9 mouse cellular contexts compared by ENCODE assay signal in genomic region chr6:5177967-5178891, GRCm38 (mm10). TPM values are rescaled to one million over a fixed set of nuclear protein-coding genes. Genes with fewer than 3 reads are reported as not detected.
DNase-seq lines count a peak whose midpoint lies in the region; ATAC-seq and TF ChIP-seq lines count a peak whose summit lies in the region.
"Had no signal": no experiment of that assay in that cellular context is flagged by ENCODE, and none has a peak within 500 bp of the region (broad histone marks: within the 10 kb centered on the region; RNA-seq: fewer than 3 reads in every experiment).

No protein-coding gene starts in this region.

- H3K36me3 ChIP-seq in neural tube, embryonic 11.5 days (ENCODE audit: control insufficient read depth, insufficient read depth, low read length), result no peaks in the 10 kb centered on the region
- H3K36me3 ChIP-seq in limb, embryonic 10.5 days, result no peaks in the 10 kb centered on the region
- H3K36me3 ChIP-seq in stomach, postnatal 0 days (ENCODE audit: control insufficient read depth, insufficient read depth, low read length), result no peaks in the 10 kb centered on the region

- H3K27me3 ChIP-seq in neural tube, embryonic 11.5 days (ENCODE audit: control insufficient read depth, insufficient read depth, low read length), result no peaks in the 10 kb centered on the region
- H3K27me3 ChIP-seq in limb, embryonic 10.5 days (ENCODE audit: low read depth, poor library complexity, severe bottlenecking), result no peaks in the 10 kb centered on the region
- H3K27me3 ChIP-seq in stomach, postnatal 0 days (ENCODE audit: control insufficient read depth, insufficient read depth, low read length), result no peaks in the 10 kb centered on the region

- H3K4me1 ChIP-seq in neural tube, embryonic 11.5 days (ENCODE audit: control insufficient read depth, insufficient read depth, low read length), result no peaks in the 10 kb centered on the region
- peaks cover 31% of the 10 kb centered on the region for H3K4me1 ChIP-seq in limb, embryonic 10.5 days
- no peaks in the 10 kb centered on the region for H3K4me1 ChIP-seq in stomach, postnatal 0 days (replicated peaks; ENCODE audit: control insufficient read depth, insufficient read depth)

- H3K27ac ChIP-seq in neural tube, embryonic 11.5 days (ENCODE audit: low read depth, low read length), result no peak overlapping the region
- H3K27ac ChIP-seq in limb, embryonic 10.5 days, result peak overlapping the region; percentile 75
- H3K27ac ChIP-seq in stomach, postnatal 0 days (replicated peaks), result no peak overlapping the region

- TF ChIP-seq CTCF in stomach, postnatal 0 days (IDR thresholded peaks at IDR 0.05; ENCODE audit: low read depth), result 0 out of 2 replicates have a peak, but pooled peaks have one; percentile 19

- DNase-seq in heart, adult 11 months, result peak; percentile 62
- no peak for DNase-seq in heart, postnatal 4 days
- peak; percentile 29 for DNase-seq in neural tube, embryonic 11.5 days (ENCODE audit: low spot score)
- no peak for DNase-seq in neural tube, embryonic 10.5 days (ENCODE audit: extremely low spot score, low spot score)
- DNase-seq in limb, embryonic 10.5 days (ENCODE audit: low spot score), result no peak
- no peak for DNase-seq in stomach, postnatal 0 days (ENCODE audit: low spot score)
- no peak for DNase-seq in adrenal gland, postnatal 25 days
- no peak for DNase-seq in adrenal gland, adult 2 months
- DNase-seq: kidney, postnatal 36 days had no signal

- peak; percentile 65; the same call in 1 of the 2 replicates for ATAC-seq in neural tube, embryonic 11.5 days (ENCODE audit: insufficient read depth, low FRiP score, low TSS enrichment)
- no peak for ATAC-seq in stomach, postnatal 0 days (ENCODE audit: low FRiP score, low TSS enrichment)

- peak overlapping the region; percentile 27 for H3K4me2 ChIP-seq in neural tube, embryonic 11.5 days (ENCODE audit: low read depth)
- peak overlapping the region; percentile 6 for H3K4me2 ChIP-seq in stomach, postnatal 0 days (replicated peaks; ENCODE audit: low read depth)

- no peak for TF ChIP-seq EP300 in stomach, postnatal 0 days (optimal IDR thresholded peaks at IDR 0.05)

- no peaks in the 10 kb centered on the region for H3K9me3 ChIP-seq in neural tube, embryonic 11.5 days (ENCODE audit: control insufficient read depth, low read length)
- H3K9me3 ChIP-seq in limb, embryonic 10.5 days (replicated peaks), result no peaks in the 10 kb centered on the region
- no peaks in the 10 kb centered on the region for H3K9me3 ChIP-seq in stomach, postnatal 0 days (ENCODE audit: control insufficient read depth, low read length)

- 38% methylated on average over 19 of the region's 19 CpGs for WGBS in neural tube, embryonic 11.5 days
- WGBS in limb, embryonic 10.5 days, result 64% methylated on average over 19 of the region's 19 CpGs
- 47% methylated on average over 19 of the region's 19 CpGs for WGBS in stomach, postnatal 0 days

- H3K9ac ChIP-seq in neural tube, embryonic 11.5 days (ENCODE audit: low read length), result no peak overlapping the region
- H3K9ac ChIP-seq in stomach, postnatal 0 days (ENCODE audit: low read length), result no peak overlapping the region

- H3K4me3 ChIP-seq in neural tube, embryonic 11.5 days (ENCODE audit: low read depth, low read length), result no peak overlapping the region
- H3K4me3 ChIP-seq in limb, embryonic 10.5 days, result peak overlapping the region; percentile 19; the same call in 1 of the 2 replicates
- no peak overlapping the region for H3K4me3 ChIP-seq in stomach, postnatal 0 days (ENCODE audit: low read depth, low read length)

RNA-seq across cellular contexts. Expression of gene Pon1, which starts 15.5 kb away (rescaled TPM):
- total RNA-seq in heart, postnatal 4 days (2021), result not detected
- not detected in 2 replicates for polyA plus RNA-seq in neural tube, embryonic 11.5 days (2014; fragmentation: Nextera tagmentation; extraction: Ambion mirVana)
- polyA plus RNA-seq in limb, embryonic 10.5 days (2016; fragmentation: Nextera tagmentation; extraction: Ambion mirVana), result 0.10 TPM in 1 of 2 replicates, not detected in the other
- 0.52 and 0.69 TPM in 2 replicates for polyA plus RNA-seq in stomach, postnatal 0 days (2015; fragmentation: Nextera tagmentation; extraction: Ambion mirVana)
- total RNA-seq in adrenal gland, postnatal 25 days (2021), result 3.3 and 8.9 TPM in 2 replicates
- total RNA-seq in adrenal gland, adult 2 months (2021), result 10 to 100 TPM; 12.6 to 19.6 TPM
- 0.35 and 1.6 TPM in 2 replicates for polyA plus RNA-seq in adrenal gland, adult 2 months (2012; rRNA removed)

Comparison
In these comparisons a context has a peak if more than half of its experiments do, and no peak if none do; other contexts are left out.
1. DNase-seq: peak in heart, adult 11 months (single experiment) and neural tube, embryonic 11.5 days (single experiment); none in heart, postnatal 4 days (single experiment), neural tube, embryonic 10.5 days (single experiment), limb, embryonic 10.5 days (single experiment), stomach, postnatal 0 days (single experiment), adrenal gland, postnatal 25 days (single experiment) and adrenal gland, adult 2 months (single experiment).